Comparison of ENCODE assay signal across 8 mouse cellular contexts in the genomic region with DNA sequence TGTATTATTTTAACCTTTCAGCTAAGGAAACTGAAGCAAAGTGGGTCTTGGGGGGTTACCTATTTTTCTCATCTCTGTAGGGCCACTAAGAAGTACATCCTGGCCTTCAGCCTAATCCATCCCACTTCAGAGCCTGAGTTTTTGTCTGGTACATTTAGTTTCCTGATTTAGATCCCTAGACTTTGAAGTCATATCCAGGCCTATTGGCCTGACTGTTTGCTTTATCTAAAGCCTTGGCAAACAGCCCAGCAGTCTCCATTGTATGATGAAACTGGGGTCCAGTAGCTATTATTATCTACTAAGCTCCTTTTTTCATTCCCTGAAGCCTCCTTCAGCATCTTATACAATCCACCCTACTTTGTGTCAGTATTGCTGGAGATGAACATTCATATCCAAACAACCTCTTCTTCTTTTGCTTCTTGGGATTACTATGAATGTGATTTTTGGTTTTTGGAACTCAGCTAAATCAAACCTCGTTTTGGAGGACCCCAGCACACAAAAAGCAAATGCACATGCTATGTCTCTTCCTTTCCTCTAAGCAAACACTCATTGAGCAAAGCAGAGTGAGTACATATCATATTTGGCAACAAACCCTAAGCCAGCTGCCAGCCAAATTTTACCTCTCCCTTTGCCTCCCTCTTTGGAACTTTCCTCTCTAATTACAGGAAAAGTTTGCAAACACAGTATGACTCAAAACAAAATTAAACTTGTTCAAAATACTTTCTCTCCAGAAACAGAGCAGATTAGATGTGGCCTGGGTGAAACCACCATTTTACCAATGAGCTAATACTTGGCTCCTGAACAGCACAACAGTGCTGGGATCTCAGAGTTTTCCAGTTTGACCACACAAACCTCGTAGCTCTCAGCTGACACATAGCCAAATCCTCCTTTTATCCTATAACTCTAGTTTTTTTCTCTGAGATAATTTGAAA.
DNase-seq lines count a peak whose midpoint lies in the region; ATAC-seq lines count a peak whose summit lies in the region.

No protein-coding gene starts in this region.

- 59% methylated on average over 2 of the region's 2 CpGs for WGBS in kidney, embryonic 16.5 days

- ATAC-seq in kidney, embryonic 16.5 days (ENCODE audit: low FRiP score, low TSS enrichment): peak; percentile 49; the same call in 1 of the 2 replicates
- ATAC-seq in granulocyte monocyte progenitor cell, adult 5-6 weeks (replicated peaks; ENCODE audit: poor library complexity, severe bottlenecking): no peak

- H3K4me3 ChIP-seq in kidney, embryonic 16.5 days (ENCODE audit: low read length): no peak overlapping the region

- H3K27me3 ChIP-seq in kidney, embryonic 16.5 days (ENCODE audit: insufficient read depth, low read length): no peaks in the 10 kb centered on the region

- no peaks in the 10 kb centered on the region for H3K9me3 ChIP-seq in kidney, embryonic 16.5 days (ENCODE audit: low read length)

- no peaks in the 10 kb centered on the region for H3K36me3 ChIP-seq in kidney, embryonic 16.5 days (ENCODE audit: insufficient read depth, low read length)

- no peak overlapping the region for H3K9ac ChIP-seq in kidney, embryonic 16.5 days (replicated peaks; ENCODE audit: low read length)

- 0 out of 2 replicates have a peak, but pooled peaks cover 3% of the 10 kb centered on the region for H3K4me1 ChIP-seq in kidney, embryonic 16.5 days (ENCODE audit: insufficient read depth, low read length)

- H3K27ac ChIP-seq in kidney, embryonic 16.5 days (ENCODE audit: low read length): peak overlapping the region; percentile 28; the same call in 1 of the 2 replicates

- no peak for DNase-seq in kidney, adult 18-20 months
- peak; percentile 45 for DNase-seq in adrenal gland, postnatal 10 days
- peak; percentile 39 to 68 for DNase-seq in heart, adult 9 months (ENCODE audit: low spot score in 2 of 2)
- DNase-seq in lung, postnatal 36 days: peak; percentile 70
- DNase-seq in embryo, embryonic 10.5 days (ENCODE audit: low spot score): no peak
- DNase-seq in spleen, adult 12 weeks (ENCODE audit: low spot score): no peak

- no peak overlapping the region for H3K4me2 ChIP-seq in kidney, embryonic 16.5 days (replicated peaks; ENCODE audit: low read depth, low read length)

Comparison
In these comparisons a context has a peak if more than half of its experiments do, and no peak if none do; other contexts are left out.
1. DNase-seq: peak in adrenal gland, postnatal 10 days (single experiment), heart, adult 9 months (2 of 2) and lung, postnatal 36 days (single experiment); none in kidney, adult 18-20 months (single experiment), embryo, embryonic 10.5 days (single experiment) and spleen, adult 12 weeks (single experiment).